Mouse (Mus musculus) thymus, postnatal 4 days (tissue): ENCODE measurements around the gene Washc4.
A peak's percentile ranks its signal among the peaks of the same experiment; 100 is the strongest.

Experiments used
- DNase-seq: peaks from one replicate; pipeline ENCODE4 v3.0.0; 2021

Gene Washc4

GRCm38 (mm10) chr10:83639881-83640386 lies 96.4 kb downstream of the Washc4 start:
- no peak for DNase-seq

DNA sequence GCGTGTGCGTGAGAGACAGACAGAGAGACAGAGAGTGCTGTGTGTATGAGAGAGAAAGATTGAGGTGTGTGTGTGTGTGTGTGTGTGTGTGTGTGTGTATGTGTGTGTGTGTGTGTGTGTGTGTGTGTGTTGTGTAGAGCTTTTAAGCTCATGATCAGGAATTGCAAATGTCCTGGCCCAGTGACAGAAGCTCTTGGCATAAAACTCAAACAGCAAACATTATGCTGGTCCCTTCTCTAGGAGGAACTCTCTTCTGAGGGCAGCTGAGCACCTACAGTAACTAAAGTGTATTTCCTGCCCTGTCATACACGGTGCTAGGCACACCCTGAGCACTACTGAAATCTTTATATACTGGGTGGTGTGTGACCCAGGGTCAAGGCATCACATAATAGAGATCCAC lies 98.1 kb downstream of the Washc4 start:
- no peak for DNase-seq

DNA sequence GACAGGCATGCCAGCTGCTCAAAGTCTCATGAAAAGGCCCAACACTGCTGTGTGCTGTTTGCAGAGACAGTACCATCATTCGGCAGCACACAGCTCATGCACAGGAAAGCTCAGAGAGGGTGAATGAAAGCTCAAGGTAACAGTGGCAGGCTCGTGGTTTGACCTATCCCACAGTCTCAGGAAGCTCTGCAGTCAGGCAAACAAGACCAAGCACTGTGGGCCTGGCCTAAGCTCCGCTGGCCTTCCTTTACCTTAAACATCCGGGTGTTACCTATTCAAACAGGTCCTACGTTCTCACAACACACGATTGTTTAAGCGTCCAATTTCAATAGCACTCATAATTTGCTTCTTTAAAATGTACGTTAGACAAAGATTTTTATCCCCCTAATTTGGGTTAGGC lies 100.6 kb downstream of the Washc4 start:
- DNase-seq, result peak; percentile 20

DNA sequence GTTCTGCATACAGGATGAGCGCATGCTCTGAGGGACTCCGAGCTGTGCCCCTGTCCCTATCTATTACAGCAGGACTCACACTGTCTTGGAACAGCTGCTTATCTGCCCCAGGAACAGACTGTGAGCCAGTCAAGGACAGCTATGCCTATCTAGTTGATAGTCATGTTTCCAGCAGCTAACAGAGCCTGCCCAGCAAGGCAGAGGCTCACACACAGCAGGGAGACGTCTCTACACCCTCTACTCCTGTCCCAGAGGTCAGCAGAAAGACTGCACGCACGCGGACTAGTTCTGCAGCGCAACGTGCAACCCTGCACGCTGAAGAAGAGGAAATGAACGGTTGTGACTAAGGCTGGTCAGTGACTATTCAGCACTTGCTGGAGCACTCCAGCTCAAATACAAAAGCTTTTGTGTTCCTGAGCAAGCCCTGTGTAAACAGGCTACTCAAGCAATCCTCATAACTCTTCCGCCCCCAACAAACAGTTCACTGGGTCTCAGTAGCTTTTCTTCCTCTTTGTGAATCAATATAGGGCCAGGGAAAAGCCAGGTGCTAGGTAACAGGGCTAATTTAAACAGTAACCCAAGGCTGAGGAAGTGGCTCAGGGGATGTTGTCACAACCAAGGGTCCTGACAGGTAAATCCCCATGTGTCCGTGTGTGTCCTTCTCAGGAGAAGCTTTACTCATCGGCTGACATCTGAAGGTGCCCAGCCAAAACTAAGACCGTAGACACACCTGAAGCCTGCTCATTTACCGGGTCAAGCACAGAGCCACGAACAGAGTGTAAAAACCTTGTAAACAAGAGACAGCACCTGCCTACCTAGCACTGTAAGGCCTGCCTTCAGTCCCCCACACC lies 101.5 kb downstream of the Washc4 start:
- no peak for DNase-seq

DNA sequence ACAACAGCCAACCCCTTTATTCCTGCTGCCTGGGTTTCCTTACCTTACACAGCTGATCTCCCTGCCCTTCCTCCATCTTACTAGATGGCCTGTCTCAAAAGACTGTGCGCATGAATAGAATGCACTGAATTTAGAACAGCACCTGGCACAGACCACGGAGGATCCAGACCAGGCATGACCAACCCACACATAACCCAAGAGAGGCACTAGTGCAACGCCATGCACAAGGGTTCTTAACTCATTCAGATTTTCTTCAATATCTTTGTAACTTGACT lies 102.1 kb downstream of the Washc4 start:
- DNase-seq, result no peak
